Mouse (Mus musculus): ENCODE measurements around the gene Mcee.

- TF ChIP-seq CTCF (IDR thresholded peaks at IDR 0.05; ENCODE audit: low read depth) (no peak; the same call in 1 of the 2 replicates), EP300 (optimal IDR thresholded peaks at IDR 0.05) (no peak)
Observed at GRCm38 (mm10) chr7:64392122-64392818, at the start of gene Mcee, which contains the start of gene Mphosph10.
